Mouse (Mus musculus) v-Abl transformed pro-B cells (cell line): ENCODE data around the gene Map3k11.

Experiments used
- in situ Hi-C, 2 experiments: fragments of 400-800 bp; cut with MboI; formaldehyde crosslinking; loops; one replicate each; pipeline ENCODE4 v1.15.1; 2025; ENCODE audit not compliant: unreplicated experiment in 2 of 2

Gene Map3k11

DNA sequence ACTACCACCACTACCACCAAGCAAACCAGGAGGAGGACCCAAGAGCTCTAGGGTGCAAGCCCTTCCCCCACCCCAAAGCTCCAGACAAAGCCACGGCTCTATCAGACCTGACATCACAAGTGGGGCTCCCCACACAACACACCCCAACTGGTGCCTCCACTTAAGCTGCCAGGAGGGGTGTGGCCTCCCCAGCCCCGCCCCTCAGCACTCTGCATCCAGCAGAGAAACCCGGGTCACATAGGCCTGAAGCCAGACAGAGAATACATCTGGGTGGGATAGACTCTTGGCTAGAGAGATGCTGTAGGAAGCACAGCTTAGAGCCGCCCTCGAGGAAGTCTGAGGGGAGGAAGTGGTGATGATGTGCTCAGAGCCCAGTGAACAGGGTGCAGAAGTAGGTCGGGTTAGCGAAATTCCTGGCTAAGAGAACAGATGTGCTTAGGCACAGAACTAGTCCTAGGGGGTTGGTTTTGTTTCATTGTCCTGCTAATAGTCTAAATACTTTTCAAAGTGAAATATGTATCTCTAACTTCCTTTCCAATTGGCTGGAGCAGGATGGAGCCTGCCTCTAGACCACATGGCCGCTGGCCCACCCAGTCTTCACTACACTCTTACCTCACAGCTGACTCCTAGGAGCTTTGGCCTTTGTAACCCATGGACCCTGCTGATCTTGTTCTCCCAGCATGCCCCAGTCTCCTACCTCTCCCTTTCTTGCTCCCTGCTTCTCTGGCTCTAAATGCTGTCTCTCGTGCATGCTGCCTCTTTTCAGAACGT is 16.4 kb downstream of the Map3k11 start:
- in situ Hi-C loops, result loop anchor here in 1 of 2 experiments (10.0 kb wide), 1 partner anchor 70 kb away; the partner anchor contains the start of gene Scyl1

DNA sequence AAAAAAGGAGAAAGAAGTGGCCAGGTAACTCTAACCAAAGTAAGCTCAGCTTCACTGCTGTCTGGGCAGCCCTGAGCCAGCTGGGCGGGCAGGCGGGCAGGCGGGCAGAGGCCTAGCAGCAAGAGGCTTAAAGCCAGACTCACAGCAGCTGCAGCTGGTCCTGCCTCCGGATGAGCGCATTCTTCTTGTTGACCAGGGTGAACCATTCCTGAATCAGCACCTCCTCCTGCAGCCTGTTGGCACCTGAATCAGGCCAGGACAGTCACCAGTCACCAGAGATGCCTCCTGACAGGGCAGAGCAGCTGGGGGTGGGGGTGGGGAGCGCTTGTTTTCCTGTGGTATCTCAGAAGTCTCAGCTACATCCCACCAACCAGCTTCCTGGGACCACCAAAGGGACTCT is 21.5 kb downstream of the Map3k11 start:
- in situ Hi-C loops, result no loop called here

DNA sequence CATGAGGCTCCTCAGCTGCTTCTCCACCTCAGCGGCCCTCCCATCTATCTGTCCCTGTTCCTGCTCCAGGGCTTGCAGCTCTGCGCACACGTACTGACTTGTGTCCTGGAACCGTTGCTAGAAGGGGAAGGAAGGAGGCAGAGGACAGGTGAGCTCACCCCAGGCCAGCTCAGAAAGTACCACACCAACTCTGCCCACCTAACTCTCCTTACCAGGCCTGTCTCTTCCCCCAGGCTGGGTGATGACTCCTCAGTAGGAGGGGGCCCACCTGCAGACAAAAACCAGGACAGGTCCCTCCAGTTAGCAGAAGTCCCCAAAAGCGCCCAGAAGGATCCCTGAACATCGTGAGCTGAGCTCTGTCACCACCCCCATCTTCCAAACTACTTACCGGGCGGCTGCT is 22.0 kb downstream of the Map3k11 start:
- in situ Hi-C loops, result no loop called here

DNA sequence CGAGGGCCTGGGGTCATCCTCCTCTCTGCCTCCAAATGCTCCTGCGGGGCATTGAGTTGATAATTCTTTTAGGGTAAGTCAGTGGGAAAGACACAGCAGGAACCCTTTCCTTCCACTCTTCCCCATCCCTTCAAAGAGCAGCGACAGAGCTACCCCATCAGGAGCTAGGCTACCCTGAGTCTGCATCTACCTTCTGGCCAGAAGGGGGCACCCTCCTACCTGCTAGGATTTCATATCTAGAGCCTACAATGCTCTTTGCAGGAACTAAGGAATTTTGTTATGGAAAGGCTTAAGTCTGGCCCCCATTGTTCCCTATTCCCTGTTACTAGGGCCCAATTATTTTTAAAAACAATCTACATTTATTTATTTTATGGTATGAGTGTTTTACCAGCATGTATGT is 22.7 kb downstream of the Map3k11 start:
- in situ Hi-C loops, result no loop called here

DNA sequence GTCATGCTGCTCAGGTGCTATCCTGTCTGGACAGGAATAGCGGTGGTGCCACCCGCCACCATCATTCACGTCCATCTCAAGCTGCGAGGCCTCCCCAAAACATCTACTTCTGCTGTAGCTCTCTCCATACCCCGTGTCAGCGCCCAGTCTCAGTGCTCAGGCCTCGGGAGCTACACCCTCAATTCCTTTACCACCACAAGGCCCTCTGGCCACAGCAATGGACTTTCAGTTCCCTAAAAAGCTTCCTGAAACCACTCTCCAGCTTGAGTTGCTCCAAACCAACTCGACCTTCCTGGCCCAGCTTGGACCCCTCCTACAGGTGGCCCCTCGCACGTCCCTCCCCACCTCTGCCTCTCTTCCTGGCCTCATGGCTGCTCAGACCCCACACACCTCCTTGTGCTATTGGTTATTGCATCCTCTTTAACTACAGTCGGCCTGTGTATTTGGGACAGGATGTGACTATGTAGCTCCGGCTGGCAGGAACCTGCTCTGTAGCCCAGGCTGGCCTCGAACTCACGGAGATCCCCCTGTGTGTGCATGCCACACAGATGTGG is 23.4 kb downstream of the Map3k11 start:
- in situ Hi-C loops, result no loop called here

DNA sequence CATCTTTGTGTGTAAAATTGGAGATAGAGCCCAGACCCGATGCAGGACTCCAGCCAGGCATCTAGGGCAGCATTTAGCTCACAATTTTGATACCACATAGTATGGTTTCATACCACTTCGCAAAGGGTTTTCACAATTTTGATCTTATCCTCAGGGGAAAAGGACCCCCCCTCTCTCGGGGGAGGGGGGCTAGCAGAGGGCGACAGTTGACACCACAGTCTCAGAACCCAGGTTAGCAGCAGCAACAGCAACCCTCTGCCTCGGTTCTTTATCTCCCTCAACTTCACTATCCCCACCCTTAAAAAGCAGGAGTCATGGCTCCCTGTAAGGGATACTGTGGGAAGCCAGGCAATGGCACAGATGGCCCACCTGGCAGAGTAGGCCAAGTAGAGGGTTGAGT is 24.7 kb downstream of the Map3k11 start:
- in situ Hi-C loops, result no loop called here

DNA sequence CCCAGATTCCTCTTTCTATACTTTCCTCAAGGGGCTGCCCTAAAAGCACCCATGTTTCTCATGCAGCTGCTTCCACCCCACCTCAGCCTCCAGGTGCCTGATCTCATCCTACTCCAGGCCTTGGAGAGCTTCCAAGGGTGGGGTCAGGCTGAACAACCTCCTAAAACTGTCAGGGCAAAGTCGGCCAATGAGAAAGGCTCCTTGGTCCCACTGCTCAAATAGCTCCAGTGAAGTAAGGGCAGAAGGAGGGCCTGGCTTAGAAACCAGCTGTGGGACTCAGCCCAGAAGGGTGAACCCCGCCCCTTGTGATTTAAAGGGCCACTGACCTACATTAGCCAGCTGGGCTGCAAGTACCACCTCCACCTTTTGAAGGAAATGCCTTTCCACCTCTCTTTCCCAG is 25.2 kb downstream of the Map3k11 start:
- in situ Hi-C loops, result no loop called here

DNA sequence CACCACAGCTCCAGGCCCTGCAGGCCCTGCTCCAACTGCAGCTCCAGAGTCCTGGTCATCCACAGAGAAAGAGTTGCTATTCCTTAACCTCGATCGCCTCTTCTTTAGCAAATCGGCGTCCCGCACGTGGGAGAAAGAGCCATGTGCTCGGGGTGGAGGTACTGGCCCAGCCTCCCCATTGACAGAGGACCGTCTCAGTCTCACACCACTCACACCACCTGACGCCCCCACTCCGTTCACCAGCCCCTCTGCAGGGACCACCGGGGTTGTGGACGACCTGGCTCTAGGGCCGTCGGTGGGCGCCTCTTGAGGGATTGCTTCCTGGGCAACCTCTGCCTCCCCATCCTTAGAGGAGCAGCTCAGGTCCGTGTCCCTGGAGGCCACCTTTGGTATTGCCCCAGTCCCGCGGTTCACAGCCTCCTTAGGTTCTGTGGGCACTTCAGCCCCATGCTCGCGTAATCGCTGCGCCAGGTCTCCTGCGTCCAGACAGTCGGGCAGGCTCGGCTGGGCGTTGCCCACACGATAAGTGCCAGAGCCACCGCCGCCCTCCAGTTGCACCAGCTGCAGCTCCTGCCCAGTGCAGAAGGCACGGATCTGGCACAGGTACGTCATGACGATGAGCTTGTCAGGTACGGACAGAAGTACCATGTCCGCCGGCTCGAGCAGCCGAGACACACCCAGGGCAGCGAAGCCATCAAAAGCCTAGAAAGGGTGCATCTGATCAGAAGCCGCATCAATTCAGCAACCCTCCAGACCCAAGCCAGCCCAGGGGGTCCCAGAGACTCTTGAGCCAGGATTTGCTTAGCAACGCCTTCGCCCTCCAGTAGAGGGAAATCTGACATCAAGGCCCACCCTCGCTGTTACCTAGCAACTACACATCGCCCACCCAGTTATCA is 27.5 kb downstream of the Map3k11 start:
- in situ Hi-C loops, result no loop called here

DNA sequence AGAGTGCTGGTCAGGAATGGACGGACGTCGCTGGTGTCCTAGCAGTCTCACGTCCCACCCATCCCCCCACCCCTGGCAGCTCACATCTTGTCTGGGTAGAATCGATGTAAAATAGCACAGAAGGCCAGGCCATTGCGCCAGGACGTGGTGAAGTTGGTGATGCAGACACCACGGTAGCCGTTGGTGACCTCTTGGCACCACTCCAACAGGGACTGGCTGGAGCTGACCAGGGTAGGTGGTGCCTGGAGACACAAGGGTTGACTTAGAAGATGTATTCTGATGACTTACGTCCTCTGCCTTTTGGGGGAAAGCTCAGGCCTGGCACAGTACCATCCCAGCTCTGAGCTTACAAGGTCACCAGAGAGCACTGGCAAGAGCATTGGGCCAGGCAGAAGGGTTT is 28.4 kb downstream of the Map3k11 start:
- in situ Hi-C loops, result no loop called here

DNA sequence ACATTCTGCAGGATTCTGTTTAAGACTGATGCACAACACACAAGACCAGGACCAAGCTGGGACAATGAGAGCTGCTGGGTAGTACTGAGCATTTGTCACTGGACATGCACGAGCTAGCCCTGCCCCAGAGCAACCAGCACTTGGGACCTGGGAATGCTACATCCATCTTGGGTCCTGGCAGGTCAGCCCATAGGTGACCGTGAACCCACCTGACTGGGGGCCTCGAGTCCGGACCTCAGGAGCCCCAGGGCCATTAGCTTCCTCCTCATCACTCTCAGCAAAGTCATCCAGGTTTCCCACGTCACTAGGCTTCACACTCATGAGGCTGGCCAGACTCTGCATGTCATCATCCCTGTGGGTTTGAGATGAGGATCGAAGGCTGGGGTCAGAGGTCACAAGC is 32.7 kb downstream of the Map3k11 start:
- in situ Hi-C loops, result no loop called here

DNA sequence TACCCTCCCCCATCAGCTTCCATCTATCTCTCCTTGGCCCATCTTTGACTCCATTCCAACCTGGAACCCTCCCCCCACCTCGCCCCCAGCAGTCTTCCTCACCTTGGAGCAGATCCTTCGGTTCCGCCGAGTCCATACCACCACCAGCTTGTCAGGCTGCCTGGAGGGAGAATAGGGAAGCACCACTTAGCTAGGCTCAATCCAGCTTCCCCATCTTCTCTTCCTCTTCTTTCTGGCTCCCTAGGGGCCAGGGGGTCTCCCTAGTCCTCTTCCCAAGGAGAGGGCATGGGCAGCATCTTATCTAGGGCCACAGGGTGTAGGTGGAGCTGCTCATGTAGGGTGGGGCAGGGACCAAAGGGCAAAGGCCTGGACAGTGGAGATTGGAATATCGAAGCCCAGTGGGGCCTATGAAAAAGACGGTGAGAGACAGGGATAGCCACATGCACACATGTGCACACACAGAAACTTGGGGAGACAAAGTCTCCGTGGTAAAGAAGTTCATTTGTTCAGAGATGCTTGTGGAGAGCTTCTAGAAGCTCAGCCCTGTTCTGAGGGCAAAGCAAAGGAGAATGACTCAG is 34.4 kb downstream of the Map3k11 start:
- in situ Hi-C loops, result no loop called here

DNA sequence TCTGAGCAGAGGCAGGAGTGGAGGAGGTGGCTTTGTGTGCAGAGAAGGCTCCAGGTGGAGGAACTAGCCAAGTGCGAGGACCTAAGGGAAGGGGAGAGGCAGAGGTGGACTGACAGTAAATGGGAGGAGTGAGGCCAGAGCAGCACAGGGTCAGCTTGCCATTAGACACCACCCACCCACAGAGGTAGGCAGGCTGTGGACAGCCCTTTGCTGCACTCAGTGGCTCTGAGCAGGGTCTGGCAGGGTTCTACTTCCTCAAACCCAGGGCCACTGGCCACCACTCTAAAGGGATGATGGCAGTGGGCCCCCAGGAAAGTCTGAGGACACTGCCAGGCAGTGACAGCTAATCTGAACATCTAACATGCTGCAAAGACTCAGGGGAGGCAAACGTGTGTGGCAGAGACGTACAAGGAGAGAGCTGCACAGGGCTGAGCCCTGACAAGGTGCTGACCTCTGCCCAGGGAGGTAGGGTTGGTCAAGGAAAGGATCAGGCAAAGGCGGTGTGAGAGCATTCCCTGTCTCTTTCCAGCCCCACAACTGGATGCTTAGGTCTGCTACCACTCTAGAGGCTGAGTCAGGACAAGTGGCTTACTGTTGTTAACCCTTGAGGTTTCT is 35.5 kb downstream of the Map3k11 start:
- in situ Hi-C loops, result no loop called here

DNA sequence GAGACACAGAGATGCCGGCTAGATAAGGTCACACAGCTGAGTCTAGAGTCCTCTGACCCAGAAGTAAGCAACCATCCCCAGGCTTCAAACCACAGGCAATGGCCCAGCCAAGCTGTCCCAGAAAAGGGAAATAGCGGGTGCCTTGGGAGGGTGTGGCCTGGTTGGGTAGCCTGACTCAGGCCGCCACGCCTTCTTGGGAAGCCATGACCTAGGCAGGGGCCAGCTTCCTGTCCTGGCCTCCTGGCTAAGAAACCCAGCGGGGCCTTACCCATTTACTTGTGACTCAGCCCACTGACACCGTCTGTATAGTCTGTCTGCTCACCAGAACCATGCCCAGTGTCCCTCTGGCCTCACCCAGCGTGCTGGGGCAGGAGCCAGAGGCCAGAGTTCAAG is 36.0 kb downstream of the Map3k11 start:
- in situ Hi-C loops, result no loop called here

DNA sequence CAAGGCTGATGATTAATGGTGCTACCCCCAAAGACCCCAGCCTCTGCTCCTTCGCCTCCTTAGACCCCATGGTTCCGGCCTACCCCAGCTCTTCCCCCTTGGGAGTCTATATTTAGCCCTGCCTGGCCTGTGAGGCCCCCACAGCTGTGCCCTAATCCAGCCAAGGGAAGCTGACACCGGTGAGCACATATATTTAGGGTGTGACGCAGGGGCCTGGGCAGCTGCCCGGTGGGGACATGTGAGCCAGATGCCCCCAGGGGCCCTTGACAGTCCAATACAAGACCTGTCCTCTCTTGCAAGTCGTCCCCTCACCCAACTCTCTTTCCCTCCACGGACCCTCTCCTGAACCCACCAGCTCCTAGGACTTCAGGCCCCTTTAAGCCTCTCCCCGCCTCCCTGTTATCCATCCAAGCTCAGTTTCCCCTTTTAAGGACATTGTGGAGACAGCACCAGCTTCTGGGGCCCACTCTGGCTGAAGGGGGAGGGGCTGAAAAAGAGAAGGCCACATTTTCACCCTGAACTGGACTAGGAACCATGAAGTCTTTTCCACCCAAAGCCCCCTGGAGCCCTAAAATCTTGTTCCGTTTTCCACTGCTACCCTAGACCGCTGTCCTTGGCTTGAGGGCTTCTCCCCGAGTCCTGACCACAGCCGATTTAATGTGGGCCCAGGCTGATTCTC is 36.6 kb downstream of the Map3k11 start:
- in situ Hi-C loops, result no loop called here

DNA sequence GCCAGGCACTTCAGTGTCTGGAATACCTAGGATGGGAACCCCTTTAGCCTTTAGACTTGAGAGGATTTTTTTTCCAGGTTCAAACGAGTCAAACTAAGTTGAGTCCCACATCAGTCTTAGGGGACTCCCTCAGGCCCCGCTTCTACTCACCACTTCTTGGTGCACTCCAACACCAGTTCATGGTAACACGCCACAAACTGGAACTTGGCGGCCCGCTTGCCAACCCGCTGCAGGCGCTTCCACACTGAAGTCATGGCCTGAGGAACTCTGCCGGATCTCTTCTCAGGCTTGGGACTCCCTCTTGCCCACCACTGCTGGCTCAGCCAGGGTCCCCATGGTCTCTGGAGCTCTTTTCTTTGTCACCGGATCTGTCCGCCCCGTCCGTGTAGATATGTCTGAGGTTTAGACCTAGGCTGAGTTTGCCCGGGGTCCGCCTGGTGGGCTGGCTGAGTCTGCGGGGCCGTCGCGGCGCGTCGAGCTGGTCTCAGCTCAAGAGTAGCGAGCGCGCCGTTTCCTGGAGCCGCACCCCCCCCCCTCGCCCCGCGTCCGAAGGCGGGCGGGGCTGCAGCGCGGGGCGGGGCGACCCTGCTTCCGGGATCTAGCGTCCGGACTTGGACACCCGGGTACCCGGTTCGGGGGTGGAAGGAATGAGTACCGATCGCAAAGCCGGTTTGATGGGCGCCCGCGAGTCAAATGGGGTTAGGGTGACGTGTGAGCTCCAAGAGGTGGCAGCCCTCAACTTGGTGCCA is 37.4 kb downstream of the Map3k11 start, which contains the start of gene Ehbp1l1:
Gene Ehbp1l1 (minus strand): TSS at position 551 of the 749 bp plus-strand sequence.
- in situ Hi-C loops, result no loop called here

DNA sequence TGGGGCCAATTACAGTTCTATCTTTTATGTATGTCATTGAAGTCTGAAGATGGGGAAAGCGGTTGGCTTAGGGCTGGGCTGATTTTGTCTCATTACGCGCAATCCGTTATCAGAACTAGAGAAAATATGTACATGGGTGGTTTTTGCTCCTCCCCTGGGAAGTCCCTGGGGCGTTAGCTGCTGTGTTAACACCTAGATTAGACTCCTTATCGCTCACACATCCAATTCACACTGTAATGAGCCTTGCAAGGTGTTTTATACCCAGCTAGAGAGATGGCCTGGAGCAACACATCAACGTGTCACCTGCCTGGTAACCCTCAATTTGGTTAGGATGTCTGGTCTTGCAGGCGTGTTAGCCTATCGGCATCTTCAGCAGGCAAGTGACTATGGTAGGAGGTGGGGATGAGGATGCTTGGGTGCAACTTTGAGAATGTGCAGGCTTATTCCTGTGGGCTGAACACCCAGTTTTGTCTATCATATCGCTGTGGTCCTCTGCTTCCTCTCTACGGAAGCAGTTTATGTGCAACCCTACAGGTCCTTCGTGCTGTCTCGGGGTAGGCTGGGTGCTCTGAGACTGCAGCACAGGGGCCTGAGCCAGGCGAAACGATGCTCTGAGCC is 38.5 kb downstream of the Map3k11 start:
- in situ Hi-C loops, result no loop called here

DNA sequence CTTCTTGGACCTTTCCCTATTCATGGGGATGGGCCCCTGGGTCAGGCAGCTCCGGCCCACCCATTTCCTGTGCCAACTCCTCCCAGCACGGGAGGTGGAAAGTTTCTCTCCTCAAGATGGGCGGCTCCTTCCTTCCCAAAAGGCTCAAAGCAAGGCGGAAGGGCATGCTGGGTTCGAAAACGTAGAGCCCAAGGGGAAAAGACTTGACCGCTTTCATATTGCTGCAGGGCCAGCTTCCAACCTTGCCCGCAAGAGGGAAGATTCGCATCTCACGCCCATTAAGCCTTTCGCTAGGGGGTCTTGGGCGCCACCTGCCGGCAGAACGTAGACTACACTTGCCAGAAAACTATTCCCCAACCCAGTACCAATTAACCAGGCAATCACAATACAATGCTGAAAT is 39.2 kb downstream of the Map3k11 start:
- in situ Hi-C loops, result no loop called here

DNA sequence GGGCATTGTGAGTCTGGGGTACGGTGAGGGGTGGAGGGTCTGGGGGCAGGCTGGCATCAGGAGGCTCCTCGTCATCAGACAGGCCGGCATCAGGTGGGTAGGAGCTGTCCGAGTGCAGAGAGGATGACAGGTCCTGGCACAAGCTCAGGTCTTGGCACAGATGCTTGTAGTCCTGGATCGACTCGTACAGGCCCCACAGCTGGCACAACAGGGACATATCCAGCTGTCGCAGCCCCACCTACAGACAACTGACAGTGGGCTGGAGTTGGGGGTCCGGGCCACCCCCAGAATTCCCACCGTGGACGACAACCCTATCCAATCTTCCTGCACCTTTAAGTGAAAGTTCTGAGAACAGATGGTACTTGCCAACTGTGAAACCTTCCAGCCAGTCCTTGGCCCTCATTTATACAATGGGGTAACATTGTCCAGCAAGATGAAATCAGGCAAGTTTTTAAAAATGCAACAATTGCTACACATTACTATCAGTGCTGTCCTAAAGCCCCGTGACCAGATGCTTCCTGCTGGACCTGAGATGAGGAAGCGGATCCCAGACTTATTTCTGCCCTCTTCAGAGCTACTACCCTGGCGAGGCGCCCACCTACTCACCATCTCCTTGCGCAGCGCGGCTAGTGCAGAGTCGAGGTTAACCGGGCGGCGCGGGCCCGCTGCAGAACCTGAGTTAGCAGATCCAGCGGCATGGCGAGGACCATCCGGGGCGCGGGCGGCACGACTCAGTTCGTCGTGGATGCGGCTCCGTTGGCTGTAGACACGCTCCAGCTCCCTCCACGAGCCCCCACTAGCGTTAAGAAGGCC is 40.3 kb downstream of the Map3k11 start:
- in situ Hi-C loops, result no loop called here
